ENCODE assay signal across 8 mouse cellular contexts in genomic region chr19:3851502-3851962, GRCm38 (mm10). TPM values are rescaled to one million over a fixed set of nuclear protein-coding genes. Genes with fewer than 3 reads are reported as not detected.
DNase-seq lines count a peak whose midpoint lies in the region; ATAC-seq and TF ChIP-seq lines count a peak whose summit lies in the region.

Chka (plus strand) TSS chr19:3851773.

- TF ChIP-seq CTCF in cortical plate, adult 2 months (IDR thresholded peaks at IDR 0.05; ENCODE audit: extremely low read depth, insufficient read depth, low read length) = no peak

- H3K4me1 ChIP-seq in cortical plate, adult 2 months (ENCODE audit: control insufficient read depth, insufficient read depth, low read length) = peaks cover 14% of the 10 kb centered on the region

- H3K4me3 ChIP-seq in cortical plate, adult 2 months (ENCODE audit: insufficient read depth, low read length) = peak within 1 kb of the TSS; percentile 60

- DNase-seq in gastrocnemius, postnatal 10 days = peak; percentile 95
- peak; percentile 96 for DNase-seq in induced T-regulatory cell, adult 2 months (ENCODE audit: low read depth)
- peak; percentile 95 to 99 for DNase-seq in left cerebral cortex, adult 9 months (ENCODE audit: low spot score in 2 of 2)
- DNase-seq in right cerebral cortex, postnatal 14 days = peak; percentile 99
- DNase-seq in urinary bladder, postnatal 36 days (ENCODE audit: low spot score in 2 of 2) = peak; percentile 89 to 96

- peak within 1 kb of the TSS; percentile 100 for H3K27ac ChIP-seq in cortical plate, adult 2 months (ENCODE audit: insufficient read depth, low read length)

- peak; percentile 96 for TF ChIP-seq POLR2A in cortical plate, adult 2 months (IDR thresholded peaks at IDR 0.05; ENCODE audit: extremely low read depth, insufficient read depth, low read length)

- peak; percentile 98 for ATAC-seq in activated CD4-positive, CD25-positive, alpha-beta regulatory T cell, adult 4 months
- peak; percentile 98 for ATAC-seq in megakaryocyte progenitor cell, adult 5-6 weeks (replicated peaks; ENCODE audit: poor library complexity)

RNA-seq across cellular contexts. Expression of gene Chka, which starts in this region (rescaled TPM):
- polyA plus RNA-seq in activated CD4-positive, CD25-positive, alpha-beta regulatory T cell, adult 4 months (2017; shearing (Covaris generic)) = 1 to 10 TPM; 3.0 to 3.2 TPM
- polyA plus RNA-seq in cortical plate, adult 2 months (2012; rRNA removed) = 134 and 135 TPM in 2 replicates
- total RNA-seq in gastrocnemius, postnatal 10 days (2021) = 1 to 10 TPM; 6.0 to 7.0 TPM
- 39.7 and 43.8 TPM in 2 replicates for total RNA-seq in megakaryocyte progenitor cell, adult 5-6 weeks (2015)
- total RNA-seq in megakaryocyte progenitor cell, adult 5-6 weeks (2017) = 38.2 and 39.8 TPM in 2 replicates

Comparison
In these comparisons a context has a peak if more than half of its experiments do, and no peak if none do; other contexts are left out.
1. Peak in every context shown above with its lines: DNase-seq, ATAC-seq, H3K4me3 ChIP-seq and H3K27ac ChIP-seq.
2. RNA of gene Chka (total RNA-seq): 38.2 to 43.8 TPM in megakaryocyte progenitor cell, adult 5-6 weeks; 6.0 to 7.0 TPM in gastrocnemius, postnatal 10 days; every median in the first group is over 4 times any median in the second.
3. RNA of gene Chka (polyA plus RNA-seq): 134 to 135 TPM in cortical plate, adult 2 months; 3.0 to 3.2 TPM in activated CD4-positive, CD25-positive, alpha-beta regulatory T cell, adult 4 months; every median in the first group is over 10 times any median in the second.